Mouse (Mus musculus) myocyte (in vitro differentiated cells): Measurements from ENCODE around the gene Chek2. TPM values are rescaled to one million over a fixed set of nuclear protein-coding genes. Genes with fewer than 3 reads are reported as not detected.

Experiments used
- H3K27me3 ChIP-seq: one replicate; pipeline ENCODE4 v1.6.1; 2011; ENCODE audit not compliant: control insufficient read depth, insufficient read depth, insufficient read length
- H3K36me3 ChIP-seq: one replicate; pipeline ENCODE4 v1.6.1; 2011; ENCODE audit not compliant: control insufficient read depth, insufficient read depth
- H3K4me2 ChIP-seq: one replicate; pipeline ENCODE4 v1.6.1; 2011; ENCODE audit warnings: low read depth, control low read depth
- H3K4me3 ChIP-seq: one replicate; pipeline ENCODE4 v1.5.1; 2011; ENCODE audit warnings: mild to moderate bottlenecking, control low read depth, moderate library complexity
- H3K79me2 ChIP-seq: one replicate; pipeline ENCODE4 v1.6.1; 2011; ENCODE audit not compliant: control insufficient read depth, insufficient read depth
- H3ac ChIP-seq: one replicate; pipeline ENCODE4 v1.6.1; 2011; ENCODE audit not compliant: control insufficient read depth, insufficient read length
- CEBPB ChIP-seq: IDR thresholded peaks from 2 replicates; pipeline ENCODE4 v1.6.1; 2011; ENCODE audit warnings: mild to moderate bottlenecking, moderate library complexity; ENCODE audit not compliant: poor library complexity, insufficient read depth, severe bottlenecking
- E2F4 ChIP-seq: IDR thresholded peaks from one replicate; pipeline ENCODE4 v1.6.1; 2011; ENCODE audit warnings: mild to moderate bottlenecking, control low read depth, moderate library complexity; ENCODE audit not compliant: insufficient read depth
- MAX ChIP-seq: IDR thresholded peaks from one replicate; pipeline ENCODE4 v1.6.1; 2011; ENCODE audit warnings: low read depth, mild to moderate bottlenecking, control low read depth
- MYOD1 ChIP-seq, 3 experiments: IDR thresholded peaks; one replicate each; pipeline ENCODE4 v1.6.1; 2011; ENCODE audit warnings: control low read depth in 2 of 3, low read depth in 2 of 3, mild to moderate bottlenecking in 2 of 3, moderate library complexity in 1 of 3; ENCODE audit not compliant: insufficient read length in 2 of 3, control insufficient read depth in 1 of 3
- MYOG ChIP-seq, 3 experiments: IDR thresholded peaks; one replicate each; pipeline ENCODE4 v1.6.1; 2011; ENCODE audit warnings: control low read depth in 2 of 3, low read depth in 2 of 3, mild to moderate bottlenecking in 2 of 3; ENCODE audit not compliant: insufficient read length in 2 of 3, control insufficient read depth in 1 of 3, insufficient read depth in 1 of 3
- POLR2A ChIP-seq: IDR thresholded peaks from one replicate; pipeline ENCODE4 v1.6.1; 2011; ENCODE audit warnings: low read depth, mild to moderate bottlenecking, control low read depth, moderate library complexity; ENCODE audit not compliant: insufficient read length
- POLR2AphosphoS2 ChIP-seq: IDR thresholded peaks from one replicate; pipeline ENCODE4 v1.6.1; 2011; ENCODE audit warnings: low read depth, control low read depth; ENCODE audit not compliant: insufficient read length
- REST ChIP-seq: IDR thresholded peaks from one replicate; pipeline ENCODE4 v1.6.1; 2011; ENCODE audit warnings: mild to moderate bottlenecking, control low read depth, moderate library complexity; ENCODE audit not compliant: insufficient read depth, insufficient read length
- SRF ChIP-seq: IDR thresholded peaks from one replicate; pipeline ENCODE4 v1.6.1; 2011; ENCODE audit warnings: low read depth; ENCODE audit not compliant: control insufficient read depth, insufficient read length
- TCF12 ChIP-seq: IDR thresholded peaks from one replicate; pipeline ENCODE4 v1.6.1; 2011; ENCODE audit warnings: mild to moderate bottlenecking, control low read depth; ENCODE audit not compliant: poor library complexity, insufficient read depth, severe bottlenecking
- TCF3 ChIP-seq: IDR thresholded peaks from one replicate; pipeline ENCODE4 v1.6.1; 2011; ENCODE audit warnings: low read depth, control low read depth; ENCODE audit not compliant: insufficient read length
- USF1 ChIP-seq: IDR thresholded peaks from one replicate; pipeline ENCODE4 v1.6.1; 2011; ENCODE audit warnings: low read depth, mild to moderate bottlenecking, control low read depth, moderate library complexity
- polyA plus RNA-seq: library from polyadenylated mRNA; unstranded; fragments of >200 nt; fragmentation: generic; extraction: Trizol; gene quantifications from one replicate; pipeline ENCODE4 v1.2.1, GENCODE M21; 2012; ENCODE audit warnings: missing spikeins

Chek2 gene
- polyA plus RNA-seq, 1 experiment: 6.2 TPM

DNA sequence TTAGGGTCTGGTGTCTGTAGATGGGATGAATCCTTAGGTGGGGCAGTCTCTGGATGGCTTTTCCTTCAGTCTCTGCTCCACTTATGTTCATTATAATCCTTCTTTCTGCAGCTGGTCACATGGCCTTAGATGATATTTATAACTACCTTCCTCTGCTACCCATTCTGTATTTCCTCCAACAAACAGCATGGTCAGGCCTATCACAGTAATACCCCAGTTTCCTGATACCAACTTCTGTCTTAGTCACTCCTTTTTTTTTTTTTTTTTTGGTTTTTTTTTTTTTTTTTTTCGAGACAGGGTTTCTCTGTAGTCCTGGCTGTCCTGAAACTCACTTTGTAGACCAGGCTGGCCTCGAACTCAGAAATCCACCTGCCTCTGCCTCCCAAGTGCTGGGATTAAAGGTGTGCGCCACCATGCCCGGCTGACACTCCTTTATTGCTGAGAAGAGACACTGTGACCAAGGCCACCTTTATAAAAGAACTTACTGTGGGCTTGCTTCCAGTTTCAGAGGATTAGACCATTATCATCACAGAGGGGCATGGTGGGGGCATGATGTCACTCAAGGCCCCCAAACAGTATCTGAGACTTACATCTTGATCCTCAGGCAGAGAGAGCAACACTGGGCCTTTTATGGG is 70.3 kb downstream of the Chek2 start:
- TF ChIP-seq MAX (no peak), POLR2AphosphoS2 (no peak), TCF12 (no peak), REST (no peak), SRF (no peak), TCF3 (no peak), POLR2A (no peak), MYOG (IDR thresholded peaks at IDR 0.05; ENCODE audit: control insufficient read depth in 1 of 3, insufficient read depth in 1 of 3, insufficient read length in 2 of 3, low read depth in 2 of 3) (no peak)
- Histone ChIP-seq H3K36me3 (no peaks in the 10 kb centered on the region), H3K79me2 (no peaks in the 10 kb centered on the region), H3K4me3 (no peak overlapping the region), H3K4me2 (no peak overlapping the region), H3ac (no peak overlapping the region), H3K27me3 (no peaks in the 10 kb centered on the region)

DNA sequence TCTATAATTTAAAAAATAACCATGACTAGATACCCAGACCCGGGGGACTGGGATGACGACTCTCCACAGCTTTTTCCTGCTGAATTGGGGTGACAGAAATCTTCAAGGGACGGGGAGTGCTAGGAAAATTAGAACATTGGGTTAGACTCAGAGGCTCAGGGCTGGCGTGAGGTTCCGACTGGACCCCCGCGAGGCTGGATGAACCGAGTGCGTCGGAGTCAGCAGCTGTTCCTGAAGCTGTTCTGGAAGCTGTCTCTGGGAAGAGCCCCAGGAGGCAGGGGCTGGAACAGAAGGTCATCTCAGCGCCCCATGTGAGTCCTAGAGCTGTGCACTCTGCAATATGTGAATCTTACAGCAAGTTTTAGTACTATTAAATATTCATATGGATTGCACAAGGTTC is 75.1 kb downstream of the Chek2 start:
- Histone ChIP-seq H3K4me3 (no peak overlapping the region), H3K79me2 (no peaks in the 10 kb centered on the region), H3K27me3 (no peaks in the 10 kb centered on the region), H3ac (no peak overlapping the region), H3K4me2 (no peak overlapping the region), H3K36me3 (no peaks in the 10 kb centered on the region)
- TF ChIP-seq USF1: no peak
- no peak for TF ChIP-seq TCF3
- no peak for TF ChIP-seq SRF

DNA sequence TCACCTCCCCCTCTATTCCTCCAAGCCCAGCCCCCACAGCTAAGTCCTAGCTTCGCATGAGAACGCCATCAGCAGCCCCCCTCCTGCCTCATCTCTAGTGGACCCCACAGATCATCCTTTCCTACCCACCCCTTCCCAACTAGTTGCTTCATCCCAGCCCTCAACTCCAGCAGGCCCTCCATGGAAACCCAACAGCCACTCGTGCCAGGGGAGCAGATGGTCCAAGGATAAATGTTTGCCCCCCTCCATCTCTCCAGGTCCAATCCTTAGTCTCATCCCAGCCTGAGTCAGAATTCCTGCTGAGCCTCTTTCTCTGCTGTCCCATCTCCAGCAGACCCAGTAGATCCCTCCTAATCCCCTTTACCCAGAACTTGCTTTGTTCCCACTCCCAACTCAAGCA is 76.5 kb downstream of the Chek2 start:
- no peak overlapping the region for H3ac ChIP-seq
- H3K4me2 ChIP-seq: no peak overlapping the region
- H3K36me3 ChIP-seq: no peaks in the 10 kb centered on the region
- TF ChIP-seq SRF (no peak), CEBPB (no peak), TCF3 (no peak), TCF12 (no peak), MAX (no peak), MYOD1 (IDR thresholded peaks at IDR 0.05; ENCODE audit: control insufficient read depth in 1 of 3, insufficient read length in 2 of 3, low read depth in 2 of 3) (no peak), MYOG (IDR thresholded peaks at IDR 0.05; ENCODE audit: control insufficient read depth in 1 of 3, insufficient read depth in 1 of 3, insufficient read length in 2 of 3, low read depth in 2 of 3) (no peak), POLR2AphosphoS2 (no peak), POLR2A (no peak), USF1 (no peak), E2F4 (no peak), REST (no peak)
- no peaks in the 10 kb centered on the region for H3K27me3 ChIP-seq
- H3K79me2 ChIP-seq: no peaks in the 10 kb centered on the region
- no peak overlapping the region for H3K4me3 ChIP-seq

DNA sequence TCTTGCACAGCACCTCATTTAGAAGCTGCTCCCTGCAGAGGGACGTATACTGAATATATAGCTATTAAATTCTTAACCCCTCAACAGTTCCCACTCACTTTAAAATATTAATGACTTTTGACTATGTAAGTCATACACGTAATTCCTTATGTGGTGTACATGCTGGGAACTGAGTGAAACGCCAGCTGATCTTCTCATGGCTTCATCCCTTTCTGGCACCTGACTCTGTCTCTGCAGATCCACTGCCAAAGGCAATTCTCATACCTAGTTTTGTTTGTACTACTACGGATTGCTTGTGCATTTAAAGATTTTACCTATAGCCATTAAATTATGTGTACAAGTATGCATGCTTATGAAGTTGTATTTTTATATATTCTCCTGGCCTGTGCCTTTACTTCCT is 79.8 kb downstream of the Chek2 start:
- Histone ChIP-seq H3K36me3 (no peaks in the 10 kb centered on the region), H3ac (no peak overlapping the region), H3K79me2 (no peaks in the 10 kb centered on the region), H3K4me2 (no peak overlapping the region), H3K27me3 (no peaks in the 10 kb centered on the region), H3K4me3 (no peak overlapping the region)
- TF ChIP-seq MYOG (IDR thresholded peaks at IDR 0.05; ENCODE audit: control insufficient read depth in 1 of 3, insufficient read depth in 1 of 3, insufficient read length in 2 of 3, low read depth in 2 of 3) (no peak), TCF3 (no peak), MYOD1 (IDR thresholded peaks at IDR 0.05; ENCODE audit: control insufficient read depth in 1 of 3, insufficient read length in 2 of 3, low read depth in 2 of 3) (no peak), REST (no peak), MAX (no peak), POLR2A (no peak), E2F4 (no peak), USF1 (no peak), POLR2AphosphoS2 (no peak), TCF12 (no peak), SRF (no peak), CEBPB (no peak)

DNA sequence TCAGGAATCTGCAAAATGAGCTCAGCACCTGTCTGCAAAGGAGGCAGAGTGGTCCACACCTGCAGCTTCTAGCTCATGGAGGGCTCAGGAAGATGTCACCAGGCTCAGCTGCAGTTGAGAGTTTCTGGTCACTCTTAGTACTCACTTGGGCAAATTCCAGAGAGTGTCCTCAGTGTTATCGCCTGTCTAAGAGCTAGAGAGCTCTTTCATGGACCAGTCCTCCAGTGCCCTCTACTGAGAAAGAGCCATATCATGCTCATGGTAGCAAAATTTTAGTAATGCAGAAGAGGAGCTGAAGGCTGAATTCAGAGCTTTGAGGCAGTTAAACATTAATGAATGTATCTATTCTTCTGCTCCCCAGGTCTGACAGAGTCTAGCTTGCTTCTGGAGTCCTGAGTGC is 83.6 kb downstream of the Chek2 start:
- H3K27me3 ChIP-seq: no peaks in the 10 kb centered on the region
- no peak for TF ChIP-seq MYOD1 (IDR thresholded peaks at IDR 0.05; ENCODE audit: control insufficient read depth in 1 of 3, insufficient read length in 2 of 3, low read depth in 2 of 3)
- TF ChIP-seq TCF12: no peak
- TF ChIP-seq REST: no peak
- TF ChIP-seq TCF3: no peak
- no peak for TF ChIP-seq SRF
- TF ChIP-seq MAX: no peak
- no peak for TF ChIP-seq POLR2AphosphoS2
- TF ChIP-seq E2F4: no peak
- no peaks in the 10 kb centered on the region for H3K36me3 ChIP-seq
- H3K79me2 ChIP-seq: no peaks in the 10 kb centered on the region
- H3ac ChIP-seq: no peak overlapping the region
- H3K4me3 ChIP-seq: no peak overlapping the region
- H3K4me2 ChIP-seq: no peak overlapping the region

Other genes with a start within 250 kb of the Chek2 start
- gene Noc4l, start 186.6 kb upstream of the Chek2 start, polyA plus RNA-seq: 42.5 TPM
- gene Ddx51, start 186.5 kb upstream of the Chek2 start, polyA plus RNA-seq: 13.9 TPM
- gene Ep400, start 69.3 kb upstream of the Chek2 start, polyA plus RNA-seq: 22.0 TPM
- 37.1 TPM for gene Pus1, start 59.3 kb upstream of the Chek2 start, polyA plus RNA-seq
- 23.9 TPM for gene Ulk1, start 29.9 kb upstream of the Chek2 start, polyA plus RNA-seq
- gene Hscb, start 202 bp upstream of the Chek2 start, polyA plus RNA-seq: 24.2 TPM
- gene Ttc28, start 39.8 kb downstream of the Chek2 start, polyA plus RNA-seq: 8.5 TPM